Mouse (Mus musculus): ENCODE data around the gene Entpd7. TPM values are rescaled to one million over a fixed set of nuclear protein-coding genes. Genes with fewer than 3 reads are reported as not detected.
A peak's percentile ranks its signal among the peaks of the same experiment; 100 is the strongest.

Entpd7 gene
- polyA plus RNA-seq, 1 experiment from 2014 or later, result 11.3 TPM

- Histone ChIP-seq H3K9ac (ENCODE audit: low read depth, low read length) (no peak overlapping the region), H3K4me2 (ENCODE audit: low read length) (no peak overlapping the region), H3K27me3 (ENCODE audit: insufficient read depth, low read length) (no peaks in the 10 kb centered on the region), H3K4me1 (replicated peaks; ENCODE audit: insufficient read depth, low read length) (no peaks in the 10 kb centered on the region), H3K4me3 (replicated peaks; ENCODE audit: low read depth, low read length) (no peak overlapping the region), H3K9me3 (replicated peaks; ENCODE audit: low read length) (no peaks in the 10 kb centered on the region), H3K27ac (no peak overlapping the region), H3K36me3 (ENCODE audit: insufficient read depth, low read length) (no peaks in the 10 kb centered on the region)
- no peak for DNase-seq (ENCODE audit: low spot score)
- WGBS, result 69% methylated on average over 5 of the region's 5 CpGs
- no peak for TF ChIP-seq CTCF (IDR thresholded peaks at IDR 0.05; ENCODE audit: low read depth)
- ATAC-seq (replicated peaks; ENCODE audit: low FRiP score, low read depth), result no peak
Measured at GRCm38 (mm10) chr19:43780391-43780790, 90.9 kb downstream of the Entpd7 start.

GRCm38 (mm10) chr19:43781980-43782379, 92.5 kb downstream of the Entpd7 start, which contains the start of gene Abcc2:
Gene Abcc2, plus strand, starts transcription at chr19:43782192.
- H3K27ac ChIP-seq, result no peak within 1 kb of the TSS
- no peak within 1 kb of the TSS for H3K4me3 ChIP-seq (replicated peaks; ENCODE audit: low read depth, low read length)
- no peak within 1 kb of the TSS for H3K4me2 ChIP-seq (ENCODE audit: low read length)
- no peak for TF ChIP-seq CTCF (IDR thresholded peaks at IDR 0.05; ENCODE audit: low read depth)
- DNase-seq (ENCODE audit: low spot score), result no peak
- H3K9ac ChIP-seq (ENCODE audit: low read depth, low read length), result no peak within 1 kb of the TSS
- H3K4me1 ChIP-seq (replicated peaks; ENCODE audit: insufficient read depth, low read length), result no peaks in the 10 kb centered on the region
- H3K27me3 ChIP-seq (ENCODE audit: insufficient read depth, low read length), result no peaks in the 10 kb centered on the region
- ATAC-seq (replicated peaks; ENCODE audit: low FRiP score, low read depth), result peak; percentile 49; the same call in 1 of the 2 replicates
- no peaks in the 10 kb centered on the region for H3K36me3 ChIP-seq (ENCODE audit: insufficient read depth, low read length)
- H3K9me3 ChIP-seq (replicated peaks; ENCODE audit: low read length), result no peaks in the 10 kb centered on the region
- 76% methylated on average over 3 of the region's 3 CpGs for WGBS

Other genes starting within 250 kb of the Entpd7 start
- gene Cnnm1, start 249.2 kb upstream of the Entpd7 start, polyA plus RNA-seq (2015; fragmentation: Nextera tagmentation; extraction: Ambion mirVana), result 0.62 and 1.2 TPM in 2 replicates
- gene Got1, start 165.1 kb upstream of the Entpd7 start, polyA plus RNA-seq (2015; fragmentation: Nextera tagmentation; extraction: Ambion mirVana), result 86.6 and 93.6 TPM in 2 replicates
- not detected in 2 replicates for gene Nkx2-3, start 77.3 kb upstream of the Entpd7 start, polyA plus RNA-seq (2015; fragmentation: Nextera tagmentation; extraction: Ambion mirVana)
- gene Slc25a28, start 14.8 kb upstream of the Entpd7 start, polyA plus RNA-seq (2015; fragmentation: Nextera tagmentation; extraction: Ambion mirVana), result 13.5 and 17.1 TPM in 2 replicates
- 24.0 and 24.9 TPM in 2 replicates for gene Cutc, start 63.3 kb downstream of the Entpd7 start, polyA plus RNA-seq (2015; fragmentation: Nextera tagmentation; extraction: Ambion mirVana)
- gene Cox15, start 63.3 kb downstream of the Entpd7 start, polyA plus RNA-seq (2015; fragmentation: Nextera tagmentation; extraction: Ambion mirVana), result 6.4 and 7.7 TPM in 2 replicates
- gene Abcc2, start 92.5 kb downstream of the Entpd7 start, polyA plus RNA-seq (2015; fragmentation: Nextera tagmentation; extraction: Ambion mirVana), result 7.4 and 7.9 TPM in 2 replicates